Mouse (Mus musculus) G1E (cell line): ENCODE data around the gene Srf. TPM values are rescaled to one million over a fixed set of nuclear protein-coding genes. Genes with fewer than 3 reads are reported as not detected.
A peak's percentile ranks its signal among the peaks of the same experiment; 100 is the strongest.
"Not testable (repeated sequence)": the region's sequence is repeated elsewhere in the genome, so short reads cannot be mapped to it uniquely, and the experiment has no call there.

Experiments
- ATAC-seq: 2 replicates; pipeline ENCODE4 v1.8.0; 2016; ENCODE audit warnings: mild to moderate bottlenecking; ENCODE audit not compliant: insufficient number of reproducible peaks, poor library complexity, low FRiP score, severe bottlenecking; ENCODE audit errors: extremely low read depth
- DNase-seq: peaks from one replicate; pipeline ENCODE4 v3.0.0; 2012; ENCODE audit warnings: low spot score
- H3K27me3 ChIP-seq: 2 replicates; pipeline ENCODE4 v1.6.1; 2012; ENCODE audit warnings: mild to moderate bottlenecking, low read length, inconsistent platforms; ENCODE audit not compliant: insufficient read depth
- H3K36me3 ChIP-seq: replicated peaks from 2 replicates; pipeline ENCODE3; 2012; ENCODE audit warnings: mild to moderate bottlenecking, inconsistent platforms
- H3K4me1 ChIP-seq: 2 replicates; pipeline ENCODE4 v1.6.1; 2012; ENCODE audit warnings: low read depth, low read length, inconsistent platforms, mixed read lengths; ENCODE audit not compliant: insufficient read depth
- H3K4me3 ChIP-seq: 2 replicates; pipeline ENCODE4 v1.5.1; 2012; ENCODE audit warnings: low read depth, mild to moderate bottlenecking, inconsistent platforms, low read length, moderate library complexity, mixed read lengths
- H3K9me3 ChIP-seq: replicated peaks from 2 replicates; pipeline ENCODE4 v1.6.1; 2012; ENCODE audit warnings: inconsistent platforms
- CTCF ChIP-seq: IDR thresholded peaks from 2 replicates; pipeline ENCODE4 v1.5.1; 2012; ENCODE audit warnings: low read depth, low read length, inconsistent platforms, mixed read lengths
- GATA1 ChIP-seq: IDR thresholded peaks from 2 replicates; pipeline ENCODE4 v1.6.1; 2012; ENCODE audit warnings: borderline replicate concordance, low read length, inconsistent platforms, mixed read lengths
- GATA2 ChIP-seq: IDR thresholded peaks from 2 replicates; pipeline ENCODE4 v1.6.1; 2012; ENCODE audit warnings: low read depth, low read length, inconsistent platforms, borderline replicate concordance
- POLR2AphosphoS5 ChIP-seq: IDR thresholded peaks from 2 replicates; pipeline ENCODE4 v1.6.1; 2012; ENCODE audit warnings: low read depth, low read length, inconsistent platforms; ENCODE audit not compliant: insufficient replicate concordance
- TAL1 ChIP-seq: conservative IDR thresholded peaks from 2 replicates; pipeline ENCODE4 v1.6.1; 2012; ENCODE audit warnings: low read depth, low read length, inconsistent platforms, mixed read lengths
- polyA plus RNA-seq: library from polyadenylated mRNA; stranded (reverse); fragments of >175 nt; gene quantifications from 2 replicates; pipeline ENCODE4 v1.2.3, GENCODE M21; 2012
- total RNA-seq, 2 experiments: library from RNA; stranded (forward) in 1 of 2; stranded (reverse) in 1 of 2; fragments of 200-1000 nt in 1 of 2; fragments of >200 nt in 1 of 2; fragmentation: Nextera tagmentation in 1 of 2; gene quantifications; 2 replicates each; pipeline ENCODE4 v1.2.3; 2014 to 2017

The Srf gene
- total and polyA plus RNA-seq, 3 experiments: 18.4 to 113 (median 52.7) TPM

- Histone ChIP-seq H3K36me3 (no peaks in the 10 kb centered on the region), H3K27me3 (peaks cover 39% of the 10 kb centered on the region), H3K4me1 (no peaks in the 10 kb centered on the region), H3K4me3 (no peak overlapping the region), H3K9me3 (no peaks in the 10 kb centered on the region)
- no peak for ATAC-seq
- TF ChIP-seq TAL1 (no peak), CTCF (no peak), GATA1 (no peak), GATA2 (no peak), POLR2AphosphoS5 (no peak)
- no peak for DNase-seq
Observed at GRCm38 (mm10) chr17:46571005-46571404, 15.0 kb upstream of the Srf start.

- Histone ChIP-seq H3K4me3 (no peak overlapping the region), H3K4me1 (peaks cover 25% of the 10 kb centered on the region), H3K27me3 (peaks cover 12% of the 10 kb centered on the region), H3K36me3 (no peaks in the 10 kb centered on the region), H3K9me3 (no peaks in the 10 kb centered on the region)
- DNase-seq: no peak
- TF ChIP-seq POLR2AphosphoS5: no peak
- TF ChIP-seq GATA2: no peak
- TF ChIP-seq TAL1: no peak
- TF ChIP-seq GATA1: no peak
- TF ChIP-seq CTCF: no peak
- no peak for ATAC-seq
Observed at GRCm38 (mm10) chr17:46559146-46559545, 3.2 kb upstream of the Srf start.

- DNase-seq (no peak), ATAC-seq (no peak)
- no peaks in the 10 kb centered on the region for H3K9me3 ChIP-seq
- peaks cover 35% of the 10 kb centered on the region for H3K4me1 ChIP-seq
- H3K4me3 ChIP-seq: no peak overlapping the region
- H3K27me3 ChIP-seq: peaks cover 12% of the 10 kb centered on the region
- peaks cover 9% of the 10 kb centered on the region for H3K36me3 ChIP-seq
- TF ChIP-seq POLR2AphosphoS5 (no peak), GATA2 (no peak), TAL1 (no peak), CTCF (no peak), GATA1 (no peak)
Observed at GRCm38 (mm10) chr17:46558151-46558550, 2.2 kb upstream of the Srf start.

GRCm38 (mm10) chr17:46557321-46557720 is 1.3 kb upstream of the Srf start:
- H3K9me3 ChIP-seq, H3K4me3 ChIP-seq, ATAC-seq, H3K27me3 ChIP-seq, DNase-seq: not testable (repeated sequence)
- peaks cover 17% of the 10 kb centered on the region for H3K36me3 ChIP-seq
- peaks cover 44% of the 10 kb centered on the region for H3K4me1 ChIP-seq

- H3K36me3 ChIP-seq: peaks cover 25% of the 10 kb centered on the region
- H3K27me3 ChIP-seq: peaks cover 7% of the 10 kb centered on the region
- peaks cover 45% of the 10 kb centered on the region for H3K4me1 ChIP-seq
- DNase-seq (peak; percentile 46), ATAC-seq (0 out of 2 replicates have a peak, but pooled peaks have one; percentile 3)
- H3K4me3 ChIP-seq: peak overlapping the region; percentile 91
- no peaks in the 10 kb centered on the region for H3K9me3 ChIP-seq
- TF ChIP-seq GATA1 (no peak), CTCF (no peak), TAL1 (no peak), GATA2 (no peak), POLR2AphosphoS5 (no peak)
Observed at GRCm38 (mm10) chr17:46556584-46556945, 590 bp upstream of the Srf start.

GRCm38 (mm10) chr17:46554977-46555672 is 850 bp downstream of the Srf start:
- H3K27me3 ChIP-seq: peaks cover 6% of the 10 kb centered on the region
- DNase-seq: peak; percentile 61
- peaks cover 39% of the 10 kb centered on the region for H3K36me3 ChIP-seq
- TF ChIP-seq CTCF: no peak
- TF ChIP-seq GATA1: no peak
- TF ChIP-seq GATA2: no peak
- TF ChIP-seq TAL1: no peak
- ATAC-seq: no peak
- H3K4me3 ChIP-seq: peak overlapping the region; percentile 91
- peaks cover 48% of the 10 kb centered on the region for H3K4me1 ChIP-seq
- H3K9me3 ChIP-seq: no peaks in the 10 kb centered on the region

GRCm38 (mm10) chr17:46554646-46554976 is 1.4 kb downstream of the Srf start:
- DNase-seq (no peak), ATAC-seq (no peak)
- peaks cover 50% of the 10 kb centered on the region for H3K4me1 ChIP-seq
- peak overlapping the region; percentile 91 for H3K4me3 ChIP-seq
- peaks cover 44% of the 10 kb centered on the region for H3K36me3 ChIP-seq
- TF ChIP-seq POLR2AphosphoS5 (no peak), CTCF (no peak), TAL1 (no peak), GATA2 (no peak), GATA1 (no peak)
- no peaks in the 10 kb centered on the region for H3K9me3 ChIP-seq
- H3K27me3 ChIP-seq: peaks cover under 1% of the 10 kb centered on the region
